Mouse (Mus musculus) CH12.LX (cell line): ENCODE results near the gene Uhrf1bp1. TPM values are rescaled to one million over a fixed set of nuclear protein-coding genes. Genes with fewer than 3 reads are reported as not detected.

Experiments
- DNase-seq: peaks from one replicate; pipeline ENCODE4 v3.0.0-alpha.2; 2013; ENCODE audit errors: extremely low read depth
- H3K27ac ChIP-seq: 2 replicates; pipeline ENCODE4 v1.5.1; 2012; ENCODE audit warnings: low read depth, mild to moderate bottlenecking, control low read depth, moderate library complexity; ENCODE audit not compliant: insufficient read depth
- H3K27me3 ChIP-seq: replicated peaks from 2 replicates; pipeline ENCODE3; 2012; ENCODE audit warnings: inconsistent platforms
- H3K36me3 ChIP-seq, 2 experiments: replicated peaks in 1 of 2; 2 replicates each; pipeline versions ENCODE3 to v1.6.1; 2012; ENCODE audit warnings: inconsistent platforms in 1 of 2, low read length in 1 of 2, mild to moderate bottlenecking in 1 of 2, mixed read lengths in 1 of 2, moderate library complexity in 1 of 2; ENCODE audit not compliant: control insufficient read depth in 1 of 2, insufficient read depth in 1 of 2
- H3K4me1 ChIP-seq, 2 experiments: 2 replicates each; pipeline ENCODE4 v1.6.1; 2012; ENCODE audit warnings: inconsistent platforms in 1 of 2, moderate library complexity in 1 of 2; ENCODE audit not compliant: insufficient read depth in 2 of 2, control insufficient read depth in 1 of 2
- H3K4me2 ChIP-seq: 2 replicates; pipeline ENCODE4 v1.6.1; 2012; ENCODE audit warnings: low read depth, mild to moderate bottlenecking, control low read depth; ENCODE audit not compliant: poor library complexity, insufficient read depth, severe bottlenecking
- H3K4me3 ChIP-seq, 3 experiments: fragments of 150-350 bp in 1 of 3; sonication (generic) in 1 of 3; replicated peaks in 1 of 3; 2 replicates each; pipeline versions ENCODE3 to v1.5.1; 2011 to 2012; ENCODE audit warnings: low read depth in 2 of 3, low read length in 2 of 3, mild to moderate bottlenecking in 2 of 3, moderate library complexity in 2 of 3, control low read depth in 1 of 3, improper control_type of control experiment in 1 of 3, inconsistent platforms in 1 of 3, mixed read lengths in 1 of 3; ENCODE audit not compliant: poor library complexity in 1 of 3
- H3K79me2 ChIP-seq: replicated peaks from 2 replicates; pipeline ENCODE4 v1.6.1; 2012; ENCODE audit warnings: mild to moderate bottlenecking, moderate library complexity; ENCODE audit not compliant: control insufficient read depth, poor library complexity, insufficient read depth, severe bottlenecking; ENCODE audit errors: extremely low read depth
- H3K9ac ChIP-seq: 2 replicates; pipeline ENCODE4 v1.6.1; 2012; ENCODE audit warnings: low read depth, mild to moderate bottlenecking, control low read depth, moderate library complexity; ENCODE audit not compliant: insufficient read depth
- H3K9me3 ChIP-seq: replicated peaks from 2 replicates; pipeline ENCODE3; 2012; ENCODE audit warnings: low read length, inconsistent platforms, mixed read lengths
- CHD2 ChIP-seq: IDR thresholded peaks from 2 replicates; pipeline ENCODE4 v1.6.1; 2011; ENCODE audit warnings: low read length, improper control_type of control experiment
- HCFC1 ChIP-seq: IDR thresholded peaks from 2 replicates; pipeline ENCODE4 v1.6.1; 2012; ENCODE audit warnings: low read depth, mild to moderate bottlenecking, inconsistent platforms, low read length, improper control_type of control experiment
- IRF4 ChIP-seq: IDR thresholded peaks from 2 replicates; pipeline ENCODE4 v1.6.1; 2014; ENCODE audit warnings: low read depth, mild to moderate bottlenecking, inconsistent platforms, low read length, improper control_type of control experiment
- KAT2A ChIP-seq: IDR thresholded peaks from 2 replicates; pipeline ENCODE4 v1.6.1; 2012; ENCODE audit warnings: low read length, improper control_type of control experiment, inconsistent platforms; ENCODE audit not compliant: insufficient replicate concordance
- MAX ChIP-seq: IDR thresholded peaks from 2 replicates; pipeline ENCODE4 v1.6.1; 2011; ENCODE audit warnings: low read length, improper control_type of control experiment
- MAZ ChIP-seq: IDR thresholded peaks from 2 replicates; pipeline ENCODE4 v1.6.1; 2012; ENCODE audit warnings: low read depth, mild to moderate bottlenecking, inconsistent platforms, low read length, improper control_type of control experiment, moderate library complexity
- MXI1 ChIP-seq: IDR thresholded peaks from 2 replicates; pipeline ENCODE4 v1.6.1; 2011; ENCODE audit warnings: mild to moderate bottlenecking, low read depth, low read length, improper control_type of control experiment
- NRF1 ChIP-seq: IDR thresholded peaks from 2 replicates; pipeline ENCODE4 v1.6.1; 2014; ENCODE audit warnings: low read depth, mild to moderate bottlenecking, inconsistent platforms, low read length, improper control_type of control experiment, moderate library complexity
- POLR2A ChIP-seq: IDR thresholded peaks from 2 replicates; pipeline ENCODE4 v1.6.1; 2011; ENCODE audit warnings: low read depth, mild to moderate bottlenecking, improper control_type of control experiment, low read length
- RAD21 ChIP-seq: IDR thresholded peaks from 2 replicates; pipeline ENCODE4 v1.6.1; 2011; ENCODE audit warnings: low read depth, mild to moderate bottlenecking, low read length, improper control_type of control experiment, moderate library complexity
- TBP ChIP-seq: conservative IDR thresholded peaks from 2 replicates; pipeline ENCODE4 v1.6.1; 2011; ENCODE audit warnings: low read depth, low read length, improper control_type of control experiment
- UBTF ChIP-seq: IDR thresholded peaks from 2 replicates; pipeline ENCODE4 v1.6.1; 2012; ENCODE audit warnings: low read depth, mild to moderate bottlenecking, inconsistent platforms, low read length, improper control_type of control experiment, moderate library complexity
- USF2 ChIP-seq: conservative IDR thresholded peaks from 2 replicates; pipeline ENCODE4 v1.6.1; 2011; ENCODE audit warnings: low read depth, low read length, improper control_type of control experiment
- ZC3H11A ChIP-seq: IDR thresholded peaks from 2 replicates; pipeline ENCODE4 v1.6.1; 2012; ENCODE audit warnings: low read depth, mild to moderate bottlenecking, inconsistent platforms, low read length, improper control_type of control experiment
- ZKSCAN1 ChIP-seq: IDR thresholded peaks from 2 replicates; pipeline ENCODE4 v1.6.1; 2012; ENCODE audit warnings: low read depth, inconsistent platforms, low read length, improper control_type of control experiment, borderline replicate concordance
- ZMIZ1 ChIP-seq: IDR thresholded peaks from 2 replicates; pipeline ENCODE4 v1.6.1; 2012; ENCODE audit warnings: low read depth, mild to moderate bottlenecking, inconsistent platforms, low read length, improper control_type of control experiment
- dilution Hi-C: fragments of 300-500 bp; cut with MboI; formaldehyde crosslinking; loops from 2 replicates; pipeline ENCODE4 v1.14.3; 2020; ENCODE audit warnings: low sequenced_read_pairs; ENCODE audit not compliant: extremely low pct_unique_long_range_greater_than_20kb, extremely low pct_ligation_motif_present
- in situ Hi-C: fragments of 300-500 bp; cut with MboI; formaldehyde crosslinking; loops from 3 replicates; pipeline ENCODE4 v1.14.3; 2019; ENCODE audit warnings: low sequenced_read_pairs, low pct_ligation_motif_present, low pct_unique_long_range_greater_than_20kb, mixed read lengths
- polyA plus RNA-seq: library from polyadenylated mRNA; unstranded; fragments of >175 nt; gene quantifications from 2 replicates; pipeline ENCODE4 v1.2.1, GENCODE M21; 2012; ENCODE audit warnings: low read depth; ENCODE audit not compliant: insufficient read length
- total RNA-seq, 2 experiments: library from RNA; depleted of rRNA; stranded (reverse); fragments of 300-350 nt in 1 of 2; fragments of >200 nt in 1 of 2; gene quantifications; 2 replicates each; pipeline ENCODE4 v1.2.3; 2012 to 2014

Gene Uhrf1bp1
- total and polyA plus RNA-seq, 3 experiments, result 6.0 to 13.6 (median 13.1) TPM

DNA sequence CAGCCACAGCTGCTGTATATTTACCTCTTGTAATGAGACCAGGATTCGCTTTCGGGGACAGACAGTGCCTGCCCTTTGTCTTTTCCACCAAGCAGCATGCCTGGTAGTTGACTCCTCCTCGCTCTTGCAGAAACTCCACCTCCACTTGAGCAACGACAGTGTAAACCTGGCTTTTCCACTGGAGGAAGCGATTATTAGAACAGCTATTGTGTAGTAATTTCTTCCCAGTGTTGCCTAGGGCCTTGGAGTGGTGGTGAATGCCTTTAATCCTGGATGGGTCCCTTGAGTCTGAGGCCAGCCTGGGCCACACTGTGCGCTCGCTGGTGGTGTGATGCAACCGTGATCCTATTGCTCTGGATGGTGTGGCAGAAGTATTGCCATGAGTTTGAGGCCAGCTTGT is 26.9 kb downstream of the Uhrf1bp1 start:
- Histone ChIP-seq H3K27me3 (no peaks in the 10 kb centered on the region), H3K79me2 (no peaks in the 10 kb centered on the region), H3K4me2 (no peak overlapping the region), H3K27ac (no peak overlapping the region), H3K36me3 (peaks cover 52 to 92% of the 10 kb centered on the region in 2 experiments), H3K4me1 (no peaks in the 10 kb centered on the region), H3K9ac (no peak overlapping the region), H3K9me3 (no peaks in the 10 kb centered on the region), H3K4me3 (no peak overlapping the region)
- dilution Hi-C loops (no loop called here), in situ Hi-C loops (no loop called here)
- DNase-seq, result no peak
- TF ChIP-seq USF2 (no peak), POLR2A (no peak), NRF1 (no peak), KAT2A (no peak), RAD21 (no peak), CHD2 (no peak), MAZ (no peak), ZC3H11A (no peak)

DNA sequence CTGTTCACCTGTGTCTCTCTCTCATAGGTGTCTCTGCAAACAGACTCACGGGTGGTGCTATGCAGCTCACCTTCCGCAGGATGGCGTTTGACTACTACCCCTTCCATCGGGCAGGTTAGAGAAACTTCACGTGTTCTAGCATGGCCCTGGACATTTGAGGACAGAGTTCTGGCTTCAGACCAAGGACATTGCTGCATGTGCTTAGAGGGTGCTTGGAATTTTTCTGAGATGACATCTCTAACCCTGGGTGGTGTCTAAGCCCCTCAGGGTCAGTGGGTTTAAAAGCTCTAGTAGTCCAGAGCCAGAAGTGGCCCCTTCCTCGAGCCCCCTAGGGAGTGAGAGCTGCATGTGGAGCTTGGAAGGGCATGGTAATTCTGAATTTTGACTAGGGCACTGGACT is 27.8 kb downstream of the Uhrf1bp1 start:
- no peaks in the 10 kb centered on the region for H3K4me1 ChIP-seq
- H3K79me2 ChIP-seq, result no peaks in the 10 kb centered on the region
- no peak for DNase-seq
- no peak overlapping the region for H3K9ac ChIP-seq
- H3K9me3 ChIP-seq, result no peaks in the 10 kb centered on the region
- peaks cover 52 to 92% of the 10 kb centered on the region in 2 experiments for H3K36me3 ChIP-seq
- in situ Hi-C loops (no loop called here), dilution Hi-C loops (no loop called here)
- no peak overlapping the region for H3K4me3 ChIP-seq
- H3K27ac ChIP-seq, result no peak overlapping the region
- H3K4me2 ChIP-seq, result no peak overlapping the region
- no peaks in the 10 kb centered on the region for H3K27me3 ChIP-seq
- no peak for TF ChIP-seq IRF4
- no peak for TF ChIP-seq MAX
- TF ChIP-seq MAZ, result no peak
- no peak for TF ChIP-seq MXI1
- no peak for TF ChIP-seq ZKSCAN1
- TF ChIP-seq HCFC1, result no peak
- no peak for TF ChIP-seq ZMIZ1
- no peak for TF ChIP-seq TBP
- TF ChIP-seq POLR2A, result no peak
- no peak for TF ChIP-seq UBTF
